Mouse (Mus musculus): Measurements from ENCODE around the gene March5.

March5 gene

GRCm38 (mm10) chr19:37265333-37266103 is 58.2 kb downstream of the March5 start:
- DNase-seq: peak; percentile 93

- DNase-seq: no peak
Measured at GRCm38 (mm10) chr19:37269106-37269505, 61.8 kb downstream of the March5 start.
